Mouse (Mus musculus) limb, embryonic 10.5 days (tissue): ENCODE data around the gene Ccsap. TPM values are rescaled to one million over a fixed set of nuclear protein-coding genes. Genes with fewer than 3 reads are reported as not detected.

Source experiments
- DNase-seq: peaks from one replicate; pipeline ENCODE4 v3.0.0-alpha.2; 2017; ENCODE audit warnings: low spot score
- H3K27ac ChIP-seq: fragments of 300-500 bp; sonication (generic); 2 replicates; pipeline ENCODE4 v1.5.1; 2016; ENCODE audit warnings: mild to moderate bottlenecking
- H3K27me3 ChIP-seq: fragments of 300-500 bp; sonication (generic); 2 replicates; pipeline ENCODE4 v1.6.1; 2016; ENCODE audit warnings: low read depth, mild to moderate bottlenecking; ENCODE audit not compliant: poor library complexity, severe bottlenecking
- H3K36me3 ChIP-seq: fragments of 300-500 bp; sonication (generic); 2 replicates; pipeline ENCODE4 v1.6.1; 2016; ENCODE audit warnings: mild to moderate bottlenecking, moderate library complexity
- H3K4me1 ChIP-seq: fragments of 300-500 bp; sonication (generic); 2 replicates; pipeline ENCODE4 v1.6.1; 2016
- H3K4me3 ChIP-seq: fragments of 300-500 bp; sonication (generic); 2 replicates; pipeline ENCODE4 v1.5.1; 2016; ENCODE audit warnings: mild to moderate bottlenecking, moderate library complexity
- H3K9me3 ChIP-seq: fragments of 300-500 bp; sonication (generic); replicated peaks from 2 replicates; pipeline ENCODE4 v1.6.1; 2016; ENCODE audit warnings: mild to moderate bottlenecking
- WGBS: fragments of 180-500 bp; shearing (Covaris S2); methylation state at CpG from one replicate; pipeline ENCODE4 v1.1.7; 2016; 5-methylcytosine and 5-hydroxymethylcytosine counted together
- polyA plus RNA-seq: library from polyadenylated mRNA; unstranded; fragments of >200 nt; fragmentation: Nextera tagmentation; extraction: Ambion mirVana; gene quantifications from 2 replicates; pipeline ENCODE4 v1.2.1, GENCODE M21; 2016

Ccsap gene
- polyA plus RNA-seq, 1 experiment from 2014 or later, result 6.1 TPM

DNA sequence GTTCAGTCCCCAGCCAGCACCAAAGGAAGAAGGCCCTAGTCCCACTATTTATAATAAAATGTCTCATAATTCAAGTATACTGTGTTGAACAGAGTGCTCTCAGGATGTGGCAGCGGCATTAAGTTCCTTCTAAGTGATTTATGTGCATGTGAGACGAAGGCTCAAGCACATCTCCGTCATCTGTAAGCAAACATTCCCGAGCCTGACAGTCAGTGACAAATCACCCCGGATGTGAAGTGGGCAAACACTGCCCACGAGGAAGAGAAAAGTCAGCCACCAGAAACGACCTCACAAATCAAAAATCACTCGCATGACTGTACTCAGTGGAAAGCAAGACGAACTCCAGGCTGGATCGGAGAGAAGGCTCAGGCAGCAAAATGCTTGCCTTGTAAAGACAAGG is 66.1 kb downstream of the Ccsap start:
- Histone ChIP-seq H3K4me1 (peaks cover 19% of the 10 kb centered on the region), H3K27ac (no peak overlapping the region), H3K36me3 (no peaks in the 10 kb centered on the region), H3K27me3 (peaks cover 8% of the 10 kb centered on the region; the same call in 1 of the 2 replicates), H3K9me3 (no peaks in the 10 kb centered on the region), H3K4me3 (no peak overlapping the region)
- no peak for DNase-seq
- WGBS, result 39% methylated on average over 10 of the region's 10 CpGs

DNA sequence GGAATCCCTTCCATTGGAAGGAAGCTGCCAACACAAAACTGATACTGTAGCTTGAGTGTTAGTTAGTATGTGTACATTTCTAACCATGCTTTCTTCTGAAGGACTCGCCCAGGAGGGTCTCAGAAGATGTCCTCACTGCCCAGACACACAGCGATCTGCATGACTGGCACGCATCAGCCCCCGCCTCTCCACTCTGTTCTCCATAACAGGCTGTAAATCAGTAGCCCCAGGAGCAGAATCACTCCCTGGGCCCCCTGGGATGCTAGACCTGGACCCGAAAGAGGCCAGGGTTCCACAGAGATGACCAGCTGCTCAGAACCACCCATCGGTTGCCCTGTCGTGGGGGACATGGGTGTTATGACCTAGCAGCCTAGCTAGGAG is 68.2 kb downstream of the Ccsap start:
- Histone ChIP-seq H3K27ac (no peak overlapping the region), H3K9me3 (no peaks in the 10 kb centered on the region), H3K4me3 (no peak overlapping the region), H3K27me3 (peaks cover 13% of the 10 kb centered on the region; the same call in 1 of the 2 replicates), H3K4me1 (peaks cover 25% of the 10 kb centered on the region), H3K36me3 (no peaks in the 10 kb centered on the region)
- DNase-seq, result no peak
- WGBS, result 89% methylated on average over 7 of the region's 7 CpGs

DNA sequence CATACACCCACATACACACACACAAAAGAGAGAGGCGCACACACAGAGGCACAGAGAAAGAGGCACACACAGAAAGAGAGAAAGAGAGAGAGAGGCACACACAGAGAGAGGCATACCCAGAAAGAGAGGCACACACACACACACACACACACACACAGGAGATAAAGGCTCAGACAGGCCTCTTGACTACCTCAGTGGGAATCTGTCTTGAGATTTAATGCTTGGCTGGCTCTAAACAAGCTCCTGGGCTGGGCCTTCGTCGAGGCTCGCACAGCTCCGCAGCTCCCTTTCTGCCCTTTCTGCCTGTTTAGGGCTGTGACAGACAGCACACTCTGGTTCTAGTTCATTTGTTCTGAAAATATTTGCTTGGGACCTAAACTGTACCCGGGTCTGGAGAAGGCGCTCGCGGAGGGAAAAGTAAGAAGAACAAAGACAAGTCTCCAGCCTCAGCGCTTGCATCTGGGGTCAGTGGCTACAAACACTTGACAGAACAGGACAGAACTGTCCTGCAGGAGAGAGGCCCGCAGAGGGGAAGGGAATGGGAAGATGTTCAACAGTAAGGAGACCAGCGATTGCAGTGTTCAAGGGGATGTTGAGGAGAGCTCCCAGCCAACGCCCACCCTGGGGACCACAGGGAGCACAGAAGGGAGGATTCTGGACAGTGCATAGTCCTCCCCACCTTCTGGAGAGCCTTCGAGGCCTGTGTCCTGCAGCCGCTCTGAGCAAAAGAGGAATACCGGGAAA is 68.7 kb downstream of the Ccsap start:
- Histone ChIP-seq H3K4me1 (peaks cover 22% of the 10 kb centered on the region), H3K27ac (no peak overlapping the region), H3K9me3 (no peaks in the 10 kb centered on the region), H3K4me3 (no peak overlapping the region), H3K36me3 (no peaks in the 10 kb centered on the region), H3K27me3 (peaks cover 13% of the 10 kb centered on the region; the same call in 1 of the 2 replicates)
- no peak for DNase-seq
- WGBS, result 82% methylated on average over 16 of the region's 16 CpGs

Other genes starting within 250 kb of the Ccsap start
- gene Rhou, start 206.3 kb downstream of the Ccsap start, polyA plus RNA-seq, result 6.7 and 7.3 TPM in 2 replicates
- gene Rab4a, start 54.2 kb downstream of the Ccsap start, polyA plus RNA-seq, result 58.2 and 61.8 TPM in 2 replicates
- 1.6 and 1.8 TPM in 2 replicates for gene Acta1, start 34.5 kb upstream of the Ccsap start, polyA plus RNA-seq
- gene Nup133, start 89.1 kb upstream of the Ccsap start, polyA plus RNA-seq, result 60.4 and 61.9 TPM in 2 replicates
- 19.3 and 20.3 TPM in 2 replicates for gene Abcb10, start 122.9 kb upstream of the Ccsap start, polyA plus RNA-seq
- gene Taf5l, start 161.2 kb upstream of the Ccsap start, polyA plus RNA-seq, result 49.7 and 52.8 TPM in 2 replicates
- 8.4 and 8.9 TPM in 2 replicates for gene Urb2, start 161.3 kb upstream of the Ccsap start, polyA plus RNA-seq